Mouse (Mus musculus) forebrain, embryonic 15.5 days (tissue): ENCODE data around the gene Prss36. TPM values are rescaled to one million over a fixed set of nuclear protein-coding genes. Genes with fewer than 3 reads are reported as not detected.

Experiments
- polyA plus RNA-seq: library from polyadenylated mRNA; unstranded; fragments of >200 nt; fragmentation: Nextera tagmentation; extraction: Ambion mirVana; gene quantifications from 2 replicates; pipeline ENCODE4 v1.2.1, GENCODE M21; 2015

Gene Prss36
- polyA plus RNA-seq, 1 experiment from 2014 or later = 9.6 TPM

Other genes with a start within 250 kb of the Prss36 start
- gene Bcl7c, start 237.8 kb downstream of the Prss36 start, polyA plus RNA-seq = 43.1 and 47.9 TPM in 2 replicates
- 3.8 and 5.8 TPM in 2 replicates for gene Ctf1, start 234.0 kb downstream of the Prss36 start, polyA plus RNA-seq
- 0.10 and 0.19 TPM in 2 replicates for gene Ctf2, start 214.6 kb downstream of the Prss36 start, polyA plus RNA-seq
- gene Fbxl19, start 202.2 kb downstream of the Prss36 start, polyA plus RNA-seq = 9.4 and 10.5 TPM in 2 replicates
- 8.7 and 8.8 TPM in 2 replicates for gene Orai3, start 176.9 kb downstream of the Prss36 start, polyA plus RNA-seq
- 22.4 and 24.8 TPM in 2 replicates for gene Setd1a, start 170.1 kb downstream of the Prss36 start, polyA plus RNA-seq
- not detected in 2 replicates for gene Gm49388, start 161.1 kb downstream of the Prss36 start, polyA plus RNA-seq
- gene Hsd3b7, start 146.1 kb downstream of the Prss36 start, polyA plus RNA-seq = 7.4 TPM in 2 replicates
- gene Stx4a, start 122.4 kb downstream of the Prss36 start, polyA plus RNA-seq = 19.2 and 21.3 TPM in 2 replicates
- gene Stx1b, start 122.2 kb downstream of the Prss36 start, polyA plus RNA-seq = 34.5 and 37.4 TPM in 2 replicates
- 13.2 and 13.7 TPM in 2 replicates for gene Zfp646, start 70.5 kb downstream of the Prss36 start, polyA plus RNA-seq
- gene Zfp668, start 69.9 kb downstream of the Prss36 start, polyA plus RNA-seq = 46.2 and 48.4 TPM in 2 replicates
- 0.78 and 0.92 TPM in 2 replicates for gene Prss53, start 55.8 kb downstream of the Prss36 start, polyA plus RNA-seq
- gene Gm21974, start 51.3 kb downstream of the Prss36 start, polyA plus RNA-seq = not detected in 2 replicates
- 65.7 and 69.7 TPM in 2 replicates for gene Vkorc1, start 51.1 kb downstream of the Prss36 start, polyA plus RNA-seq
- 81.7 and 84.3 TPM in 2 replicates for gene Bckdk, start 42.6 kb downstream of the Prss36 start, polyA plus RNA-seq
- 52.7 and 56.5 TPM in 2 replicates for gene Kat8, start 34.2 kb downstream of the Prss36 start, polyA plus RNA-seq
- gene Prss8, start 16.6 kb downstream of the Prss36 start, polyA plus RNA-seq = 0.20 and 0.29 TPM in 2 replicates
- 438 and 469 TPM in 2 replicates for gene Fus, start 20.7 kb upstream of the Prss36 start, polyA plus RNA-seq
- 4.1 and 6.7 TPM in 2 replicates for gene Pycard, start 47.1 kb upstream of the Prss36 start, polyA plus RNA-seq
- not detected in 2 replicates for gene Trim72, start 57.2 kb upstream of the Prss36 start, polyA plus RNA-seq
- gene Itgam, start 115.9 kb upstream of the Prss36 start, polyA plus RNA-seq = 0.96 and 1.0 TPM in 2 replicates
- gene Gm49368, start 116.0 kb upstream of the Prss36 start, polyA plus RNA-seq = not detected in 2 replicates
- gene Itgax, start 182.8 kb upstream of the Prss36 start, polyA plus RNA-seq = 0.27 TPM in 1 of 2 replicates, not detected in the other
- not detected in 2 replicates for gene Itgad, start 207.7 kb upstream of the Prss36 start, polyA plus RNA-seq